Mouse (Mus musculus): ENCODE measurements around the gene Opcml. TPM values are rescaled to one million over a fixed set of nuclear protein-coding genes. Genes with fewer than 3 reads are reported as not detected.

The Opcml gene
- total RNA-seq, 1 experiment = 0.49 TPM

- in situ Hi-C loops (cut with MboI; ENCODE audit: low sequenced_read_pairs in 2 of 2, unreplicated experiment in 2 of 2) = no loop called here
- Histone ChIP-seq H3K9ac (ENCODE audit: insufficient read depth, low read depth, low read length, poor library complexity, severe bottlenecking) (no peak overlapping the region), H3K4me1 (ENCODE audit: control insufficient read depth in 2 of 2, insufficient read depth in 2 of 2, low read length in 2 of 2, poor library complexity in 1 of 2) (no peaks in the 10 kb centered on the region), H3K4me3 (ENCODE audit: insufficient read depth in 1 of 2, low read depth in 1 of 2, low read length in 2 of 2, poor library complexity in 1 of 2, severe bottlenecking in 1 of 2) (no peak overlapping the region), H3K36me3 (ENCODE audit: control insufficient read depth, insufficient read depth, low read length, poor library complexity, severe bottlenecking) (no peaks in the 10 kb centered on the region), H3K9me3 (ENCODE audit: control insufficient read depth, insufficient read depth, low read depth, low read length) (no peaks in the 10 kb centered on the region), H3K27ac (ENCODE audit: insufficient read depth, low read depth, low read length, poor library complexity, severe bottlenecking) (no peak overlapping the region)
- TF ChIP-seq ZC3H11A (IDR thresholded peaks at IDR 0.05; ENCODE audit: borderline replicate concordance, low read depth, low read length) (no peak), ZNF384 (IDR thresholded peaks at IDR 0.05; ENCODE audit: low read depth, low read length) (no peak), CHD2 (IDR thresholded peaks at IDR 0.05; ENCODE audit: low read depth, low read length) (no peak), MAFK (IDR thresholded peaks at IDR 0.05; ENCODE audit: insufficient read depth, low read depth, low read length) (no peak), HCFC1 (IDR thresholded peaks at IDR 0.05; ENCODE audit: borderline replicate concordance, insufficient read depth, low read length) (no peak)
- DNase-seq (ENCODE audit: low read depth, low spot score) = no peak
Observed at GRCm38 (mm10) chr9:28756841-28757451, 966.4 kb downstream of the Opcml start.

- Histone ChIP-seq H3K27ac (ENCODE audit: insufficient read depth, low read depth, low read length, poor library complexity, severe bottlenecking) (no peak overlapping the region), H3K36me3 (ENCODE audit: control insufficient read depth, insufficient read depth, low read length, poor library complexity, severe bottlenecking) (no peaks in the 10 kb centered on the region), H3K9me3 (ENCODE audit: control insufficient read depth, insufficient read depth, low read depth, low read length) (no peaks in the 10 kb centered on the region), H3K9ac (ENCODE audit: insufficient read depth, low read depth, low read length, poor library complexity, severe bottlenecking) (no peak overlapping the region), H3K4me3 (ENCODE audit: insufficient read depth in 1 of 2, low read depth in 1 of 2, low read length in 2 of 2, poor library complexity in 1 of 2, severe bottlenecking in 1 of 2) (no peak overlapping the region), H3K4me1 (ENCODE audit: control insufficient read depth in 2 of 2, insufficient read depth in 2 of 2, low read length in 2 of 2, poor library complexity in 1 of 2) (no peaks in the 10 kb centered on the region)
- TF ChIP-seq ZNF384 (IDR thresholded peaks at IDR 0.05; ENCODE audit: low read depth, low read length) (no peak), CHD2 (IDR thresholded peaks at IDR 0.05; ENCODE audit: low read depth, low read length) (no peak), ZC3H11A (IDR thresholded peaks at IDR 0.05; ENCODE audit: borderline replicate concordance, low read depth, low read length) (no peak), MAFK (IDR thresholded peaks at IDR 0.05; ENCODE audit: insufficient read depth, low read depth, low read length) (no peak), HCFC1 (IDR thresholded peaks at IDR 0.05; ENCODE audit: borderline replicate concordance, insufficient read depth, low read length) (no peak)
- in situ Hi-C loops (cut with MboI; ENCODE audit: low sequenced_read_pairs in 2 of 2, unreplicated experiment in 2 of 2) = no loop called here
- no peak for DNase-seq (ENCODE audit: low read depth, low spot score)
Observed at GRCm38 (mm10) chr9:28761460-28761859, 970.9 kb downstream of the Opcml start.

DNA sequence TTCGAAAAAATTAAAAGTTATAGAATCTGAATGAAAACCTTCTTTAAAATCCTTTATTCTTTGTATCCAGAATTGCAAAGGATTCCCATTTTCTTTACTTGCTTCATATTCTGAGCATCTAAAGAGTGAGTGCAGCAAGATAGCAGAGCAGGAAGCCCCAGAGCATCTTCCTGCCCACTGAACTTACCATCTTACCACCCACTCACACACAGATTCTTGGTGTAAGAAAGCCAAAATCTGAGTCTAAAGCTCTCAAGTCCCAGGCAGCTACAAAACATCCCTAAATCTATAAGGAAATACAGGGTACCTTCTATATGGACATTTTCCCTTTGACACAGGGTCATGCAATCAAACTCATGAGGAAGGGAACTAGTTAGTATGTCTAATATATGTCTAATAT is 973.6 kb downstream of the Opcml start:
- H3K9me3 ChIP-seq (ENCODE audit: control insufficient read depth, insufficient read depth, low read depth, low read length) = no peaks in the 10 kb centered on the region
- no peak for DNase-seq (ENCODE audit: low read depth, low spot score)
- no peak overlapping the region for H3K4me3 ChIP-seq (ENCODE audit: insufficient read depth in 1 of 2, low read depth in 1 of 2, low read length in 2 of 2, poor library complexity in 1 of 2, severe bottlenecking in 1 of 2)
- no peaks in the 10 kb centered on the region for H3K36me3 ChIP-seq (ENCODE audit: control insufficient read depth, insufficient read depth, low read length, poor library complexity, severe bottlenecking)
- no peak overlapping the region for H3K27ac ChIP-seq (ENCODE audit: insufficient read depth, low read depth, low read length, poor library complexity, severe bottlenecking)
- TF ChIP-seq ZNF384 (IDR thresholded peaks at IDR 0.05; ENCODE audit: low read depth, low read length) (no peak), MAFK (IDR thresholded peaks at IDR 0.05; ENCODE audit: insufficient read depth, low read depth, low read length) (no peak), HCFC1 (IDR thresholded peaks at IDR 0.05; ENCODE audit: borderline replicate concordance, insufficient read depth, low read length) (no peak), ZC3H11A (IDR thresholded peaks at IDR 0.05; ENCODE audit: borderline replicate concordance, low read depth, low read length) (no peak), CHD2 (IDR thresholded peaks at IDR 0.05; ENCODE audit: low read depth, low read length) (no peak)
- no peak overlapping the region for H3K9ac ChIP-seq (ENCODE audit: insufficient read depth, low read depth, low read length, poor library complexity, severe bottlenecking)
- H3K4me1 ChIP-seq (ENCODE audit: control insufficient read depth in 2 of 2, insufficient read depth in 2 of 2, low read length in 2 of 2, poor library complexity in 1 of 2) = no peaks in the 10 kb centered on the region
- in situ Hi-C loops (cut with MboI; ENCODE audit: low sequenced_read_pairs in 2 of 2, unreplicated experiment in 2 of 2) = no loop called here

DNA sequence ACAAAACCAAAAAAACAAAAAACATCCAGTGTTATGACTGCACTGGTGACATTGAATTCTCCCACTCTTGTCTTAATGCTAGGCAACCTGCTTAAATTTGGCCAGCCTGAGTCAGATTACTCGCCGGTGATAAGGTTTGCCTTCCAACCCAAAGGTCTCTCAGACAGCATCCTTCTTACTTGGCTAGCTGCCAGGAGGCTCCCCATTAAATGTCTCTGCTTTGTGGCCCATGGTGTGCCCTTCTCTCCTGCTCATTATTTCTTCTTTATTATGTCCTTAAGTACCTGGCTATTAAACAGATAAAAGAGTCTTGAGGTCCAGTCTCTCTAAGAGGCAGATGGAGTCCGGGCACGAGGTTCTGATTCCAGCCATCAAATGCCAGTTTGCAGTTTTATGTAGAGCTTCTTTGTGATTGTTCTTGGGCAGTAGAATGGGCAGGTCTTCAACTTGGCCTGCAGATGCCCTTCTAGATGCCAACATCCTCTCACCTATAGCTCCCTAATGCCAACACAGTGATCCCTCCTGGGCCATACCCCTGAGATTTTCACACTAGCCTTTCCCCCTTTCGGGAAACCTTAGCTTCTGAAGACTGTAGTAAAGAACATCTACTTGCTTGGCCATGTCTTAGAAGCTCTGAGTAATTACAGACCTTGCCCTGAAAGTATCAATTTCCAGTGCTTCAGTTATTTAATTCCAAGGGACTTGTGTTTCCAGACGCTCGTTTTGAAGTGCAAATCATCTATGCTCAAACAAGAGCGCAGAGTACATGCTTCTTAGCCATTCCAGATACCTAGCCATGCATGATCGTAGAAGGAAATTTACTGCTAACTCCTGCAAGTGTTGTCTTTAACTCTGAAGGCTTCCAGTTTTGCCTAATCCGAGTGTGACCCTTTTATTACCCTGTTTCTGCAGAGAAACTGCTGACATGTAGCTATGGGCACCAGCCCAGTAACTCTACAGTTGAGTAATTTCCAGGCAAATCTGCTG is 986.2 kb downstream of the Opcml start:
- H3K9ac ChIP-seq (ENCODE audit: insufficient read depth, low read depth, low read length, poor library complexity, severe bottlenecking) = no peak overlapping the region
- in situ Hi-C loops (cut with MboI; ENCODE audit: low sequenced_read_pairs in 2 of 2, unreplicated experiment in 2 of 2) = no loop called here
- H3K4me1 ChIP-seq (ENCODE audit: control insufficient read depth in 2 of 2, insufficient read depth in 2 of 2, low read length in 2 of 2, poor library complexity in 1 of 2) = no peaks in the 10 kb centered on the region
- H3K9me3 ChIP-seq (ENCODE audit: control insufficient read depth, insufficient read depth, low read depth, low read length) = no peaks in the 10 kb centered on the region
- TF ChIP-seq HCFC1 (IDR thresholded peaks at IDR 0.05; ENCODE audit: borderline replicate concordance, insufficient read depth, low read length) = no peak
- TF ChIP-seq CHD2 (IDR thresholded peaks at IDR 0.05; ENCODE audit: low read depth, low read length) = no peak
- no peak for TF ChIP-seq MAFK (IDR thresholded peaks at IDR 0.05; ENCODE audit: insufficient read depth, low read depth, low read length)
- TF ChIP-seq ZC3H11A (IDR thresholded peaks at IDR 0.05; ENCODE audit: borderline replicate concordance, low read depth, low read length) = no peak
- TF ChIP-seq ZNF384 (IDR thresholded peaks at IDR 0.05; ENCODE audit: low read depth, low read length) = no peak
- H3K36me3 ChIP-seq (ENCODE audit: control insufficient read depth, insufficient read depth, low read length, poor library complexity, severe bottlenecking) = no peaks in the 10 kb centered on the region
- no peak for DNase-seq (ENCODE audit: low read depth, low spot score)
- H3K4me3 ChIP-seq (ENCODE audit: insufficient read depth in 1 of 2, low read depth in 1 of 2, low read length in 2 of 2, poor library complexity in 1 of 2, severe bottlenecking in 1 of 2) = no peak overlapping the region
- no peak overlapping the region for H3K27ac ChIP-seq (ENCODE audit: insufficient read depth, low read depth, low read length, poor library complexity, severe bottlenecking)
